Mouse (Mus musculus): ENCODE measurements around the gene Haus3.

The Haus3 gene

GRCm38 (mm10) chr5:34174550-34175402 lies 5.4 kb upstream of the Haus3 start:
- no peak for TF ChIP-seq GATA4 (IDR thresholded peaks at IDR 0.05; ENCODE audit: insufficient replicate concordance, low read length)

- TF ChIP-seq GATA4 (IDR thresholded peaks at IDR 0.05; ENCODE audit: insufficient replicate concordance, low read length), result no peak
Observed at GRCm38 (mm10) chr5:34174021-34174420, 4.7 kb upstream of the Haus3 start.

- no peak for TF ChIP-seq GATA4 (IDR thresholded peaks at IDR 0.05; ENCODE audit: insufficient replicate concordance, low read length)
Observed at GRCm38 (mm10) chr5:34170726-34171125, 1.4 kb upstream of the Haus3 start.

- TF ChIP-seq GATA4 (IDR thresholded peaks at IDR 0.05; ENCODE audit: insufficient replicate concordance, low read length), result no peak
Observed at GRCm38 (mm10) chr5:34169954-34170353, 627 bp upstream of the Haus3 start.

- no peak for TF ChIP-seq GATA4 (IDR thresholded peaks at IDR 0.05; ENCODE audit: insufficient replicate concordance, low read length)
Observed at GRCm38 (mm10) chr5:34167857-34168256, 1.5 kb downstream of the Haus3 start.

GRCm38 (mm10) chr5:34165793-34166192 lies 3.5 kb downstream of the Haus3 start:
- no peak for TF ChIP-seq GATA4 (IDR thresholded peaks at IDR 0.05; ENCODE audit: insufficient replicate concordance, low read length)

GRCm38 (mm10) chr5:34148476-34148875 lies 20.9 kb downstream of the Haus3 start:
- TF ChIP-seq GATA4 (IDR thresholded peaks at IDR 0.05; ENCODE audit: insufficient replicate concordance, low read length), result no peak

GRCm38 (mm10) chr5:34147554-34147953 lies 21.8 kb downstream of the Haus3 start:
- TF ChIP-seq GATA4 (IDR thresholded peaks at IDR 0.05; ENCODE audit: insufficient replicate concordance, low read length), result no peak

- no peak for TF ChIP-seq GATA4 (IDR thresholded peaks at IDR 0.05; ENCODE audit: insufficient replicate concordance, low read length)
Observed at GRCm38 (mm10) chr5:34139751-34140150, 29.6 kb downstream of the Haus3 start.

GRCm38 (mm10) chr5:34132731-34133130 lies 36.6 kb downstream of the Haus3 start:
- TF ChIP-seq GATA4 (IDR thresholded peaks at IDR 0.05; ENCODE audit: insufficient replicate concordance, low read length), result no peak

GRCm38 (mm10) chr5:34124131-34124530 lies 45.2 kb downstream of the Haus3 start:
- no peak for TF ChIP-seq GATA4 (IDR thresholded peaks at IDR 0.05; ENCODE audit: insufficient replicate concordance, low read length)

- TF ChIP-seq GATA4 (IDR thresholded peaks at IDR 0.05; ENCODE audit: insufficient replicate concordance, low read length), result no peak
Observed at GRCm38 (mm10) chr5:34119121-34119856, 50.0 kb downstream of the Haus3 start.

GRCm38 (mm10) chr5:34105681-34106080 lies 63.6 kb downstream of the Haus3 start:
- no peak for TF ChIP-seq GATA4 (IDR thresholded peaks at IDR 0.05; ENCODE audit: insufficient replicate concordance, low read length)
